Comparison of ENCODE assay signal across 8 mouse cellular contexts in genomic region chr7:67462591-67462990, GRCm38 (mm10).
DNase-seq lines count a peak whose midpoint lies in the region; ATAC-seq and TF ChIP-seq lines count a peak whose summit lies in the region.

No protein-coding gene starts in this region.

- no peak for TF ChIP-seq CTCF in stomach, postnatal 0 days (IDR thresholded peaks at IDR 0.05; ENCODE audit: low read depth)

- H3K9me3 ChIP-seq in forebrain, embryonic 10.5 days = no peaks in the 10 kb centered on the region
- H3K9me3 ChIP-seq in forebrain, embryonic 11.5 days (ENCODE audit: control insufficient read depth, low read length) = no peaks in the 10 kb centered on the region
- H3K9me3 ChIP-seq in midbrain, embryonic 16.5 days (replicated peaks; ENCODE audit: control insufficient read depth, low read length, poor library complexity, severe bottlenecking) = no peaks in the 10 kb centered on the region
- no peaks in the 10 kb centered on the region for H3K9me3 ChIP-seq in midbrain, embryonic 11.5 days (ENCODE audit: control insufficient read depth, low read length)
- H3K9me3 ChIP-seq in limb, embryonic 15.5 days = no peaks in the 10 kb centered on the region
- H3K9me3 ChIP-seq in stomach, postnatal 0 days (ENCODE audit: control insufficient read depth, low read length) = no peaks in the 10 kb centered on the region

- H3K4me3 ChIP-seq in forebrain, embryonic 10.5 days = no peak overlapping the region
- H3K4me3 ChIP-seq in forebrain, embryonic 11.5 days (ENCODE audit: low read depth, low read length) = no peak overlapping the region
- no peak overlapping the region for H3K4me3 ChIP-seq in midbrain, embryonic 16.5 days (ENCODE audit: low read depth, low read length)
- H3K4me3 ChIP-seq in midbrain, embryonic 11.5 days (ENCODE audit: low read depth, low read length) = no peak overlapping the region
- H3K4me3 ChIP-seq in limb, embryonic 15.5 days = no peak overlapping the region
- H3K4me3 ChIP-seq in stomach, postnatal 0 days (ENCODE audit: low read depth, low read length) = no peak overlapping the region

- no peaks in the 10 kb centered on the region for H3K36me3 ChIP-seq in forebrain, embryonic 10.5 days (replicated peaks)
- H3K36me3 ChIP-seq in forebrain, embryonic 11.5 days (ENCODE audit: control insufficient read depth, insufficient read depth, low read length) = no peaks in the 10 kb centered on the region
- no peaks in the 10 kb centered on the region for H3K36me3 ChIP-seq in midbrain, embryonic 16.5 days (ENCODE audit: control insufficient read depth, insufficient read depth, low read length)
- no peaks in the 10 kb centered on the region for H3K36me3 ChIP-seq in midbrain, embryonic 11.5 days (ENCODE audit: control insufficient read depth, insufficient read depth, low read length)
- H3K36me3 ChIP-seq in limb, embryonic 15.5 days = no peaks in the 10 kb centered on the region
- H3K36me3 ChIP-seq in stomach, postnatal 0 days (ENCODE audit: control insufficient read depth, insufficient read depth, low read length) = no peaks in the 10 kb centered on the region

- TF ChIP-seq EP300 in stomach, postnatal 0 days (optimal IDR thresholded peaks at IDR 0.05) = no peak

- peaks cover 65% of the 10 kb centered on the region for H3K27me3 ChIP-seq in forebrain, embryonic 10.5 days (ENCODE audit: poor library complexity, severe bottlenecking)
- H3K27me3 ChIP-seq in forebrain, embryonic 11.5 days (ENCODE audit: control insufficient read depth, insufficient read depth, low read length) = peaks cover 2% of the 10 kb centered on the region; the same call in 1 of the 2 replicates
- H3K27me3 ChIP-seq in midbrain, embryonic 16.5 days (ENCODE audit: control insufficient read depth, insufficient read depth, low read depth, low read length) = 0 out of 2 replicates have a peak, but pooled peaks cover 2% of the 10 kb centered on the region
- H3K27me3 ChIP-seq in midbrain, embryonic 11.5 days (ENCODE audit: control insufficient read depth, insufficient read depth, low read length) = no peaks in the 10 kb centered on the region
- no peaks in the 10 kb centered on the region for H3K27me3 ChIP-seq in limb, embryonic 15.5 days
- no peaks in the 10 kb centered on the region for H3K27me3 ChIP-seq in stomach, postnatal 0 days (ENCODE audit: control insufficient read depth, insufficient read depth, low read length)

- peaks cover 32% of the 10 kb centered on the region for H3K4me1 ChIP-seq in forebrain, embryonic 10.5 days
- H3K4me1 ChIP-seq in forebrain, embryonic 11.5 days (replicated peaks; ENCODE audit: control insufficient read depth, insufficient read depth, low read length) = peaks cover 1% of the 10 kb centered on the region
- H3K4me1 ChIP-seq in midbrain, embryonic 16.5 days (ENCODE audit: control insufficient read depth, insufficient read depth, low read length) = peaks cover 7% of the 10 kb centered on the region; the same call in 1 of the 2 replicates
- H3K4me1 ChIP-seq in midbrain, embryonic 11.5 days (ENCODE audit: control insufficient read depth, insufficient read depth, low read length) = peaks cover 13% of the 10 kb centered on the region
- H3K4me1 ChIP-seq in limb, embryonic 15.5 days = peaks cover 26% of the 10 kb centered on the region
- 0 out of 2 replicates have a peak, but pooled peaks cover 2% of the 10 kb centered on the region for H3K4me1 ChIP-seq in stomach, postnatal 0 days (replicated peaks; ENCODE audit: control insufficient read depth, insufficient read depth)

- peak overlapping the region; percentile 0; the same call in 1 of the 2 replicates for H3K27ac ChIP-seq in forebrain, embryonic 10.5 days
- no peak overlapping the region for H3K27ac ChIP-seq in forebrain, embryonic 11.5 days (ENCODE audit: low read depth, low read length)
- no peak overlapping the region for H3K27ac ChIP-seq in midbrain, embryonic 16.5 days (ENCODE audit: low read length)
- H3K27ac ChIP-seq in midbrain, embryonic 11.5 days (ENCODE audit: low read depth, low read length) = no peak overlapping the region
- peak overlapping the region; percentile 54; the same call in 1 of the 2 replicates for H3K27ac ChIP-seq in limb, embryonic 15.5 days
- 0 out of 2 replicates have a peak overlapping the region, but pooled peaks have one; percentile 24 for H3K27ac ChIP-seq in stomach, postnatal 0 days (replicated peaks)

- intact Hi-C loops in gastrocnemius, postnatal 36 days (cut with DNase I) = no loop called here

- H3K4me2 ChIP-seq in forebrain, embryonic 11.5 days (ENCODE audit: low read depth, low read length, severe bottlenecking) = no peak overlapping the region
- no peak overlapping the region for H3K4me2 ChIP-seq in midbrain, embryonic 16.5 days (ENCODE audit: low read length)
- H3K4me2 ChIP-seq in midbrain, embryonic 11.5 days = no peak overlapping the region
- H3K4me2 ChIP-seq in limb, embryonic 15.5 days = no peak overlapping the region
- no peak overlapping the region for H3K4me2 ChIP-seq in stomach, postnatal 0 days (replicated peaks; ENCODE audit: low read depth)

- WGBS in forebrain, embryonic 10.5 days = 44% methylated on average over 9 of the region's 9 CpGs
- WGBS in forebrain, embryonic 11.5 days = 47% methylated on average over 9 of the region's 9 CpGs
- WGBS in midbrain, embryonic 16.5 days = 29% methylated on average over 9 of the region's 9 CpGs
- WGBS in midbrain, embryonic 11.5 days = 40% methylated on average over 9 of the region's 9 CpGs
- 55% methylated on average over 9 of the region's 9 CpGs for WGBS in limb, embryonic 15.5 days
- 49% methylated on average over 9 of the region's 9 CpGs for WGBS in stomach, postnatal 0 days

- ATAC-seq in forebrain, embryonic 11.5 days (replicated peaks; ENCODE audit: low FRiP score) = no peak
- ATAC-seq in midbrain, embryonic 16.5 days = peak; percentile 44; the same call in 1 of the 2 replicates
- no peak for ATAC-seq in midbrain, embryonic 11.5 days (ENCODE audit: low FRiP score)
- ATAC-seq in limb, embryonic 15.5 days (ENCODE audit: insufficient number of reproducible peaks, low FRiP score, low TSS enrichment, low read depth) = no peak
- no peak for ATAC-seq in stomach, postnatal 0 days (ENCODE audit: low FRiP score, low TSS enrichment)

- no peak for DNase-seq in forebrain, embryonic 10.5 days (ENCODE audit: extremely low spot score, low spot score)
- no peak for DNase-seq in forebrain, embryonic 11.5 days (ENCODE audit: low spot score)
- DNase-seq in midbrain, embryonic 11.5 days (ENCODE audit: low spot score, missing footprints) = no peak
- DNase-seq in stomach, postnatal 0 days (ENCODE audit: low spot score) = no peak
- no peak for DNase-seq in c-Kit-positive CD71-positive TER-119-positive erythroid progenitor cells, embryonic 14.5 days (ENCODE audit: low spot score)
- DNase-seq in gastrocnemius, postnatal 36 days = no peak

- no peak overlapping the region for H3K9ac ChIP-seq in forebrain, embryonic 11.5 days (ENCODE audit: low read length)
- no peak overlapping the region for H3K9ac ChIP-seq in midbrain, embryonic 16.5 days (ENCODE audit: low read depth, low read length)
- no peak overlapping the region for H3K9ac ChIP-seq in midbrain, embryonic 11.5 days (ENCODE audit: low read length)
- no peak overlapping the region for H3K9ac ChIP-seq in limb, embryonic 15.5 days
- H3K9ac ChIP-seq in stomach, postnatal 0 days (ENCODE audit: low read length) = no peak overlapping the region

Comparison
In these comparisons a context has a peak if more than half of its experiments do, and no peak if none do; other contexts are left out.
1. H3K27ac ChIP-seq: peak in forebrain, embryonic 10.5 days (single experiment), limb, embryonic 15.5 days (single experiment) and stomach, postnatal 0 days (single experiment); none in forebrain, embryonic 11.5 days (single experiment), midbrain, embryonic 16.5 days (single experiment) and midbrain, embryonic 11.5 days (single experiment).